Mouse (Mus musculus) neural tube, embryonic 12.5 days (tissue): ENCODE data around the gene Tubb4b. TPM values are rescaled to one million over a fixed set of nuclear protein-coding genes. Genes with fewer than 3 reads are reported as not detected.

Source experiments
- ATAC-seq: fragments of 200-750 bp; cut with Nextera tagmentation; 2 replicates; pipeline ENCODE4 v1.8.0; 2017; ENCODE audit warnings: low read depth, mild to moderate bottlenecking, moderate TSS enrichment, moderate library complexity; ENCODE audit not compliant: low FRiP score
- H3K27ac ChIP-seq: fragments of 300-500 bp; sonication (generic); 2 replicates; pipeline ENCODE4 v1.5.1; 2016
- H3K27me3 ChIP-seq: fragments of 300-500 bp; sonication (generic); replicated peaks from 2 replicates; pipeline ENCODE4 v1.6.1; 2016; ENCODE audit warnings: mild to moderate bottlenecking
- H3K36me3 ChIP-seq: fragments of 300-500 bp; sonication (generic); 2 replicates; pipeline ENCODE4 v1.6.1; 2016; ENCODE audit warnings: mild to moderate bottlenecking
- H3K4me1 ChIP-seq: fragments of 300-500 bp; sonication (generic); 2 replicates; pipeline ENCODE4 v1.6.1; 2016
- H3K4me2 ChIP-seq: fragments of 300-500 bp; sonication (generic); replicated peaks from 2 replicates; pipeline ENCODE4 v1.6.1; 2016; ENCODE audit warnings: mild to moderate bottlenecking
- H3K4me3 ChIP-seq: fragments of 300-500 bp; sonication (generic); 2 replicates; pipeline ENCODE4 v1.5.1; 2016
- H3K9ac ChIP-seq: fragments of 300-500 bp; sonication (generic); 2 replicates; pipeline ENCODE4 v1.6.1; 2016; ENCODE audit warnings: mild to moderate bottlenecking
- H3K9me3 ChIP-seq: fragments of 300-500 bp; sonication (generic); 2 replicates; pipeline ENCODE4 v1.6.1; 2016; ENCODE audit warnings: mild to moderate bottlenecking
- WGBS: fragments of 180-500 bp; shearing (Covaris S2); methylation state at CpG from one replicate; pipeline ENCODE4 v1.1.7; 2016; 5-methylcytosine and 5-hydroxymethylcytosine counted together
- polyA plus RNA-seq: library from polyadenylated mRNA; unstranded; fragments of >200 nt; fragmentation: Nextera tagmentation; extraction: Ambion mirVana; gene quantifications from 2 replicates; pipeline ENCODE4 v1.2.1, GENCODE M21; 2016

Gene Tubb4b
- polyA plus RNA-seq, 1 experiment from 2014 or later, result 424 TPM

DNA sequence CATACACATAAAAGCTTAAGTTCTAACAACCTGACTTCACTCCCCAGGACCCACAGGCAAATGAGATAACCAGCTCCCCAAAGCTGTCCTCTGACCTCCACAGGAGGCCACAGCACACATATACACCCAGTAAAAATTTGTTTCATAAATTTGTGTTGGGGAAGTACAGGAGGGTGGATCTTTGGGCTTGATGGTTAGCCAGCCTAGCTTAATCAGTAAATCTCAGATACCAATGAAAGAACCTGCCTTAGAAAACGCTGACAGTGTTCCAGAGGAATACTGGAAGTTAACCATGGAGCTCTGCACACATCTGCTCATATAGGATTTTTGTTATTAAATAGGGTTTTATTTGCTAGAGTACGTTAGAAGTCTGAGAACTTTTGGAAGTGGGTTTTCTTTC is 6.8 kb downstream of the Tubb4b start:
- H3K27me3 ChIP-seq, result peaks cover 14% of the 10 kb centered on the region; the same call in 1 of the 2 replicates
- H3K9ac ChIP-seq, result no peak overlapping the region
- ATAC-seq, result no peak
- H3K4me2 ChIP-seq, result no peak overlapping the region
- 62% methylated on average over 2 of the region's 2 CpGs for WGBS
- no peak overlapping the region for H3K27ac ChIP-seq
- H3K9me3 ChIP-seq, result no peaks in the 10 kb centered on the region
- H3K4me3 ChIP-seq, result no peak overlapping the region
- H3K4me1 ChIP-seq, result peaks cover 6% of the 10 kb centered on the region; the same call in 1 of the 2 replicates
- H3K36me3 ChIP-seq, result peaks cover 5% of the 10 kb centered on the region; the same call in 1 of the 2 replicates

DNA sequence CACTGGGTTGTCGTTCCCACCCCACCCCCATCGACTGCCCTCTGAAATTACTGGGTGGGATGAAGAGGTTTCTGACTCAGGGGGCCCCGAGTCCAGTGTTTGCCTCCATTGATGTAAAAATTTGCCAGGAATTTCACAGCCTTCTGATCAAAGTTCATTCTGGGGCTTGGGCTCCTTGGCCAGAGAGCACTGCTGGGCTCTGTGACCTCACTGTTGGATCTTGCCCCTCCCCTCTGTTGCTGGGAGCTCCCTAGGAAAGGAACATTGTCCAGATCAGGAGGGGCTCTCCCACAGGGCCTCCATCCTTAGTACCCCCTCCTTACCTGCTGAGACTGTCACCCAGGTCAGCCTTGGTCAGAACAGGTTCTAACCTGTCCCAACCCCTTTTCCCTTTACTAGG is 10.1 kb downstream of the Tubb4b start, which contains the start of gene Stpg3:
Gene Stpg3 (minus strand): TSS at position 194 of the 400 bp plus-strand sequence.
- H3K9ac ChIP-seq, result no peak within 1 kb of the TSS
- no peak within 1 kb of the TSS for H3K4me3 ChIP-seq
- H3K4me2 ChIP-seq, result no peak within 1 kb of the TSS
- H3K4me1 ChIP-seq, result peaks cover 17% of the 10 kb centered on the region
- peaks cover 14% of the 10 kb centered on the region; the same call in 1 of the 2 replicates for H3K27me3 ChIP-seq
- 80% methylated on average over 3 of the region's 3 CpGs for WGBS
- no peaks in the 10 kb centered on the region for H3K36me3 ChIP-seq
- no peaks in the 10 kb centered on the region for H3K9me3 ChIP-seq
- no peak within 1 kb of the TSS for H3K27ac ChIP-seq
- ATAC-seq, result no peak

DNA sequence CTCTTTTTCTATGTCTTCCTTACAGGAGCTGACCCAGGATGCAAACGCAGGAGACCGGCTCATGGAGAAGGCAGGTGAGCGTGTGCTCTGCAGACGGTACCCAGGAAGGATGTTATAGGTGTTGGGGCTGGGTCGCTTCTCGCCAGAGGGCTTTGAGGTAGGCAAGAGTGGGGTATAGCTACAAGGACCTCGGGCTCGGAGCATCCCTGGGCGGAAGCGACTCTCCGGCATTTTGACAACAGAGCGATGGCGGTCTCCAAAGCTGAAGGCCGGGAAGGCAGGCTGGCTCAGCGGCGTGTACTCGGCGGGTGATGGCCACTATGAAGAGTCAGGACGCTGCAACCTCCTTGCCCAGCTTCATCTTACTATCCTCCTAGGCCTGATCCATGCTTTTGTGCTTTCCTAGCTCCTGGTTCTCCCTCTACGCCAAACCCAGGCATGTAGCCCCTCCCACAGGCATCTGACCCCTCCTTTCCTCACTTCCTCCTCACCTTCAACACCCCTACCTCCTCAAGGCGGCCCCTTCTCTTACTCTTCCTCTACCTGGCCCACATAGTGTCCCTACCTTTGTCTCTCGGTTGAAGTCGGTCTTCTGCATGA is 11.1 kb downstream of the Tubb4b start:
- peaks cover 14% of the 10 kb centered on the region; the same call in 1 of the 2 replicates for H3K27me3 ChIP-seq
- H3K9ac ChIP-seq, result no peak overlapping the region
- no peak for ATAC-seq
- H3K36me3 ChIP-seq, result peaks cover 1% of the 10 kb centered on the region; the same call in 1 of the 2 replicates
- no peak overlapping the region for H3K27ac ChIP-seq
- H3K4me2 ChIP-seq, result no peak overlapping the region
- H3K4me3 ChIP-seq, result no peak overlapping the region
- WGBS, result 69% methylated on average over 23 of the region's 23 CpGs
- H3K9me3 ChIP-seq, result no peaks in the 10 kb centered on the region
- peaks cover 16% of the 10 kb centered on the region for H3K4me1 ChIP-seq

GRCm38 (mm10) chr2:25211121-25211670 is 13.3 kb downstream of the Tubb4b start, which contains the start of gene Nelfb:
Gene Nelfb, minus strand, starts transcription at chr2:25211489.
- H3K27me3 ChIP-seq, result peaks cover 14% of the 10 kb centered on the region; the same call in 1 of the 2 replicates
- under 1% methylated on average over 44 of the region's 44 CpGs for WGBS
- H3K36me3 ChIP-seq, result peaks cover 20% of the 10 kb centered on the region; the same call in 1 of the 2 replicates
- peak; percentile 90 for ATAC-seq
- H3K9me3 ChIP-seq, result no peaks in the 10 kb centered on the region
- peaks cover 20% of the 10 kb centered on the region for H3K4me1 ChIP-seq
- peak within 1 kb of the TSS; percentile 76 for H3K9ac ChIP-seq
- peak within 1 kb of the TSS; percentile 65 for H3K4me3 ChIP-seq
- H3K27ac ChIP-seq, result 0 out of 2 replicates have a peak within 1 kb of the TSS, but pooled peaks have one; percentile 33
- H3K4me2 ChIP-seq, result peak within 1 kb of the TSS; percentile 93

GRCm38 (mm10) chr2:25210686-25211085 is 13.8 kb downstream of the Tubb4b start:
- H3K4me3 ChIP-seq, result peak overlapping the region; percentile 65
- peaks cover 14% of the 10 kb centered on the region; the same call in 1 of the 2 replicates for H3K27me3 ChIP-seq
- no peaks in the 10 kb centered on the region for H3K9me3 ChIP-seq
- peak; percentile 51; the same call in 1 of the 2 replicates for ATAC-seq
- peak overlapping the region; percentile 76 for H3K9ac ChIP-seq
- WGBS, result under 1% methylated on average over 24 of the region's 24 CpGs
- peaks cover 25% of the 10 kb centered on the region for H3K36me3 ChIP-seq
- peaks cover 20% of the 10 kb centered on the region for H3K4me1 ChIP-seq
- 0 out of 2 replicates have a peak overlapping the region, but pooled peaks have one; percentile 33 for H3K27ac ChIP-seq
- peak overlapping the region; percentile 93 for H3K4me2 ChIP-seq

GRCm38 (mm10) chr2:25207593-25207992 is 16.9 kb downstream of the Tubb4b start:
- peaks cover 20% of the 10 kb centered on the region for H3K4me1 ChIP-seq
- no peak overlapping the region for H3K27ac ChIP-seq
- no peak for ATAC-seq
- no peaks in the 10 kb centered on the region for H3K9me3 ChIP-seq
- 87% methylated on average over 1 of the region's 1 CpGs for WGBS
- 0 out of 2 replicates have a peak, but pooled peaks cover under 1% of the 10 kb centered on the region for H3K27me3 ChIP-seq
- H3K4me2 ChIP-seq, result no peak overlapping the region
- no peak overlapping the region for H3K4me3 ChIP-seq
- peaks cover 54% of the 10 kb centered on the region for H3K36me3 ChIP-seq
- H3K9ac ChIP-seq, result no peak overlapping the region

DNA sequence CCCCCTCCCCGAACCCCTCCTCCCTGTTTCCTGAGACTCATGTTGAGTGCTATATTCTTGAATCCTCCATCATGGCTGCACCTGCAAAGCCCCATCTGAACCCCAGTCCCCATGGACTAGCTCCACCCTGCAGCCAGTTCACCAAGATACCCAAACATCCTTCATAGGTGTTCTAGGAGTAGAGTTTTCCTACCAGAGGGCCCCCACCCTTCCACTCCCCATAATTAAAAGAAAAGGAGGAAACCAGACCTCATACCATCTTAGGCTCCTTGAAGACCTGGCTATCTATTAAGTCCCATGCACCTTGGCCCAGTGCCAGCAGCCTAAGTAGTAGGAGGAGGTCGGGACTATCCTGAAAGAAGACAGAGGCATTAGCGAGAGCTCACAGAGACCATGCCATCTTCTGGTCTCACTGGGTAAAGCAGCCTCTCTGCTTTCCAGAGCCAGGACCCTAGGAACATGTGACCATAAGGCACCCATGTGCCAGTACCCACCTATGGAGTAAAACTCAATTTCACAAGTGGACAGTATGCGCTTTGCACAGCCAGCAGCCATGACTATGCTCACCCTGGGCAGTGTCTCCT is 20.8 kb downstream of the Tubb4b start:
- Histone ChIP-seq H3K4me3 (no peak overlapping the region), H3K9me3 (no peaks in the 10 kb centered on the region), H3K4me1 (0 out of 2 replicates have a peak, but pooled peaks cover 4% of the 10 kb centered on the region), H3K27ac (no peak overlapping the region), H3K9ac (no peak overlapping the region), H3K36me3 (peaks cover 89% of the 10 kb centered on the region), H3K27me3 (no peaks in the 10 kb centered on the region), H3K4me2 (no peak overlapping the region)
- WGBS, result 66% methylated on average over 4 of the region's 4 CpGs
- ATAC-seq, result no peak

GRCm38 (mm10) chr2:25200631-25201030 is 23.9 kb downstream of the Tubb4b start:
- Histone ChIP-seq H3K27ac (no peak overlapping the region), H3K9ac (no peak overlapping the region), H3K9me3 (no peaks in the 10 kb centered on the region), H3K4me1 (no peaks in the 10 kb centered on the region; the same call in 1 of the 2 replicates), H3K4me2 (no peak overlapping the region), H3K4me3 (no peak overlapping the region), H3K27me3 (peaks cover 16% of the 10 kb centered on the region), H3K36me3 (peaks cover 74% of the 10 kb centered on the region)
- 96% methylated on average over 2 of the region's 2 CpGs for WGBS
- no peak for ATAC-seq

DNA sequence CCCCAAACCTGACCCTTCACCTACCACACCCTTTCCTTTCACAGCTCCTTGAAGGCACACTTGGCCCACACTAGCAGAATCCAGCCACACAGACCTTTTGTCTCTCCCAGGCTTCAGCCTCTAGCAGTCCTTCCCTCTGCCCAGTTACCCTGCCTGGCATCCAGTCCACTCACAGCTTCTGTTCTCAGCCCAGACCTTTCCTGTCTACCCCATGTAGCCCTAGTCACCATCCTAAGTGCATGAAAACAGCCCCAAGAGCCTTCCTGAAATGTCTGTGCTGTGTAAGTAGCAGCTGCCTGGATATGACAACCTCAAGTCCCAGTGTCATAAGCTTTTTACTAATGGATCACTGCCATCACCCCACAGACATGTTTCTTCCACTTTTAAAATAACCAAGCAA is 26.6 kb downstream of the Tubb4b start:
- Histone ChIP-seq H3K4me2 (no peak overlapping the region), H3K27ac (no peak overlapping the region), H3K4me1 (peaks cover 3% of the 10 kb centered on the region; the same call in 1 of the 2 replicates), H3K9ac (no peak overlapping the region), H3K27me3 (peaks cover 32% of the 10 kb centered on the region), H3K36me3 (peaks cover 51% of the 10 kb centered on the region), H3K4me3 (no peak overlapping the region), H3K9me3 (no peaks in the 10 kb centered on the region)
- no peak for ATAC-seq

- Histone ChIP-seq H3K36me3 (peaks cover 44% of the 10 kb centered on the region), H3K9ac (no peak overlapping the region), H3K4me2 (no peak overlapping the region), H3K4me3 (no peak overlapping the region), H3K27me3 (peaks cover 32% of the 10 kb centered on the region), H3K4me1 (peaks cover 3% of the 10 kb centered on the region; the same call in 1 of the 2 replicates), H3K27ac (no peak overlapping the region), H3K9me3 (no peaks in the 10 kb centered on the region)
- no peak for ATAC-seq
- WGBS, result 22% methylated on average over 2 of the region's 2 CpGs
These were observed 27.3 kb downstream of the Tubb4b start for GRCm38 (mm10) chr2:25197191-25197590.

- peaks cover 3% of the 10 kb centered on the region; the same call in 1 of the 2 replicates for H3K4me1 ChIP-seq
- ATAC-seq, result no peak
- peak within 1 kb of the TSS; percentile 21; the same call in 1 of the 2 replicates for H3K9ac ChIP-seq
- 14% methylated on average over 8 of the region's 8 CpGs for WGBS
- H3K27me3 ChIP-seq, result peaks cover 32% of the 10 kb centered on the region
- peaks cover 37% of the 10 kb centered on the region for H3K36me3 ChIP-seq
- peak within 1 kb of the TSS; percentile 40 for H3K4me2 ChIP-seq
- no peak within 1 kb of the TSS for H3K4me3 ChIP-seq
- no peak within 1 kb of the TSS for H3K27ac ChIP-seq
- H3K9me3 ChIP-seq, result no peaks in the 10 kb centered on the region
These were observed 28.1 kb downstream of the Tubb4b start, which contains the start of gene Tor4a for GRCm38 (mm10) chr2:25196172-25196954. Gene Tor4a, minus strand, starts transcription at chr2:25196886.
